Mouse (Mus musculus) forebrain, embryonic 12.5 days (tissue): ENCODE measurements around the gene Taf8. TPM values are rescaled to one million over a fixed set of nuclear protein-coding genes. Genes with fewer than 3 reads are reported as not detected.

Experiments used
- ATAC-seq: fragments of 200-750 bp; cut with Nextera tagmentation; 2 replicates; pipeline ENCODE4 v1.8.0; 2017; ENCODE audit warnings: moderate TSS enrichment; ENCODE audit not compliant: low FRiP score
- H3K27ac ChIP-seq: fragments of 300-500 bp; sonication (generic); 2 replicates; pipeline ENCODE4 v1.5.1; 2016; ENCODE audit warnings: mild to moderate bottlenecking
- H3K27me3 ChIP-seq: fragments of 300-500 bp; sonication (generic); 2 replicates; pipeline ENCODE4 v1.6.1; 2016; ENCODE audit warnings: mild to moderate bottlenecking
- H3K36me3 ChIP-seq: fragments of 300-500 bp; sonication (generic); replicated peaks from 2 replicates; pipeline ENCODE4 v1.6.1; 2016; ENCODE audit warnings: mild to moderate bottlenecking
- H3K4me1 ChIP-seq: fragments of 300-500 bp; sonication (generic); 2 replicates; pipeline ENCODE4 v1.6.1; 2016
- H3K4me2 ChIP-seq: fragments of 300-500 bp; sonication (generic); 2 replicates; pipeline ENCODE4 v1.6.1; 2016; ENCODE audit warnings: mild to moderate bottlenecking, moderate library complexity
- H3K4me3 ChIP-seq: fragments of 300-500 bp; sonication (generic); replicated peaks from 2 replicates; pipeline ENCODE4 v1.5.1; 2016; ENCODE audit warnings: mild to moderate bottlenecking
- H3K9ac ChIP-seq: fragments of 300-500 bp; sonication (generic); 2 replicates; pipeline ENCODE4 v1.6.1; 2016; ENCODE audit warnings: mild to moderate bottlenecking
- H3K9me3 ChIP-seq: fragments of 300-500 bp; sonication (generic); 2 replicates; pipeline ENCODE4 v1.6.1; 2016
- WGBS: fragments of 180-500 bp; shearing (Covaris S2); methylation state at CpG from one replicate; pipeline ENCODE4 v1.1.7; 2016; 5-methylcytosine and 5-hydroxymethylcytosine counted together
- polyA plus RNA-seq: library from polyadenylated mRNA; unstranded; fragments of >200 nt; fragmentation: Nextera tagmentation; extraction: Ambion mirVana; gene quantifications from 2 replicates; pipeline ENCODE4 v1.2.1, GENCODE M21; 2016

Taf8 gene
- 31.1 and 32.9 TPM in 2 replicates for polyA plus RNA-seq

DNA sequence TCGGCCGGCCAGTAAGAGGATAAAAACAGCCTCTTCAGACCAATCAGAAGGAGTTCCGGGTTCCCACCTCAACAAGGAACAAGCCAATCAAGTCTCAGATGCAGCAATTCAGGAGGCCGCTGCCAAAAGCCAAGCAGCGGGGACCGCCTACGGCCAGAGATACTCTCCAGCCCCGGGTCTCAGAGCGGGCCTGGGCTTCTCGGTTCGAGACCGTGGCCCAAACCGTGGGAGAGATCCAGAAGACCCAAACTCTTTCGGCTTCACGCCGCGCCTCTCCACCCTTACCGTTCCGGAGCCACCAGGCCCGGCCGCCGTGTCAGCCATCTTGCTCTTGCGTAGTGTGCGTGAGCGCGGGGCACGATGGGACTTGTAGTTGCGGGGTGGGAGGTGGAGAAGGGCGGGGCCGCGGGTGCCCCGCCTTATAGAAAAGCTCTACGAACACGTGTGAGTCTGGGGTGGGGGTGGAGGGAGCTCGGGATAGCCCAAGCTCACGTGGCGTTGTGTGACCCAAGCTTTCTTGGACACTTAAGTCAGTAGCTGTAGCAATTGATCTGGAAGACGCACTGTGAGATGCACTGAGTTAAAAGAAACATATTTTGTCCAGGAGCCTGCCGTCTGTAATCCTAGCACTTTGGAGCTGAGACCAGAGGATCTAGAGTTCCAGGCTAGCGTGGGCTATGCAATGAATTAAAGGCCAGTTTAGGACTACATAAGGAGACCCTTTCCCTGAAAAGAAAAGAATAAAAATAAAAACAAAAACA is at the start of gene Taf8:
TSS of gene Taf8 (minus strand) at position 347 of the 761 bp plus-strand sequence.
- no peaks in the 10 kb centered on the region for H3K27me3 ChIP-seq
- WGBS: 2% methylated on average over 40 of the region's 40 CpGs
- H3K9ac ChIP-seq: peak within 1 kb of the TSS; percentile 68
- ATAC-seq: peak; percentile 97
- H3K36me3 ChIP-seq: peaks cover 22% of the 10 kb centered on the region
- peak within 1 kb of the TSS; percentile 67 for H3K27ac ChIP-seq
- H3K9me3 ChIP-seq: no peaks in the 10 kb centered on the region
- peaks cover 22% of the 10 kb centered on the region for H3K4me1 ChIP-seq
- peak within 1 kb of the TSS; percentile 71 for H3K4me3 ChIP-seq
- peak within 1 kb of the TSS; percentile 89 for H3K4me2 ChIP-seq

DNA sequence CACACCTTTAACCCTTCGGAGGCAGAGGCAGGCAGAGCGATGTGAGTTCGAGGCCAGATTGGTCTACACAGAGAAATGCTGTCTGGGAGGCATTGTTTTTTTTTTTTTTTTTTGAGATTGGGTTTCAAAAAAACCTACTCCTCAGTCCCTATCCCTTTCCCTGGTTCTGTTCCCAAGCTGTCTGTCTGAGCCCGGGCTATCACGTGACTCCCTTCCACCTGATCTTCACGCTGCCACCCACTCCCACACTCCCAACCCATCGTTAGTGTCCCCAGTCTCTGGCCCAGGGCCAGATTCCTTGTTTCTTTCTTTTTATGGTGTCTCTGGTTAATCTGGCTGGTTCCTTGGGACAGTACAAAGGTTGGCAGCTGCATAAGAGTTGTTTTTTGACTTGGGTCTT is 49.0 kb upstream of the Taf8 start:
- no peak for ATAC-seq
- no peaks in the 10 kb centered on the region for H3K9me3 ChIP-seq

DNA sequence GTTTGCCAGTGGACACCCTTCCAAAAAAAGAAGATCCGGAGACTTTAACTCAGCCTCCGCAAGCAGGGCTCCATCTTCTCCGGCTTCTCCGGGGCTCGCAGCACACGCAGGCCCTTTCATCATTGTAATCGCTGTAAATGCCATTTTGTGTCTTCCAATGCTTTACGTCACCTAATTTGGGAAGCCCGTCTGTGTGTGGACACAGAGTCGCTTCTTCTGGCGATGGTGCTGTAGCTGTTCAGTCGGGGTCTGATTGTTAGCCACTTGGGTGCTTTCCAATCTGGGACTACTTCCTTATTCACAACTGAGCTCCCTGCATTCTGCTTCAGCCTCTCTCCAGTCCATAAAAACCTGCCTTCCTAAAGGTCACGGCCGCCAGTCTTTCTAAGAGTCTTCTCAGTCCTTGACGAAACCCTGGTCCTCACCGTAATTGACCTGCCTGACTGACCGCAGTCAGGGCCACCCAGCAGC is 43.8 kb upstream of the Taf8 start:
- Histone ChIP-seq H3K4me2 (no peak overlapping the region), H3K4me3 (no peak overlapping the region), H3K36me3 (no peaks in the 10 kb centered on the region), H3K9me3 (no peaks in the 10 kb centered on the region), H3K9ac (no peak overlapping the region), H3K27me3 (no peaks in the 10 kb centered on the region), H3K4me1 (no peaks in the 10 kb centered on the region), H3K27ac (no peak overlapping the region)
- no peak for ATAC-seq
- 88% methylated on average over 17 of the region's 17 CpGs for WGBS

More for the DNA sequence above, 49.0 kb upstream of the Taf8 start:
- Histone ChIP-seq H3K4me3 (no peak overlapping the region), H3K4me1 (no peaks in the 10 kb centered on the region), H3K36me3 (no peaks in the 10 kb centered on the region), H3K27me3 (no peaks in the 10 kb centered on the region), H3K4me2 (no peak overlapping the region), H3K27ac (no peak overlapping the region), H3K9ac (no peak overlapping the region)
- 68% methylated on average over 7 of the region's 7 CpGs for WGBS

DNA sequence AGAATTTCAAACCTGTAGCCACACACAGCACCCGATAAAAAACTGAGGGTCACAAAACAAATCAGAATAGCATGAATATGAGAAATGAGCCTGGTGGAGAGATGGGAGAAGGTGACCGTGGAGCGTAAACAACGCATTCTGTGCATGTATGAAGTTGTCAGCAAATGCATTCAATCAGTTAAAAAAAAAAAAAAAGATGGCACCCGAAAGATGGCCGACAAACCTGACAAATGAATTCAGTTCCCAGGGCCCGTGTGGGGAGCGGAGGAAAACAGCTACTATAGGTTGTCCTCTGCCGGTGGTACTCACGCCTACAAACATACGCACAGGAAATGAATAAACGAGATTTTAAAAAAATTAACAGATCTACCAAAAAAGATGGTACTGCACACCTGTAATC is 43.1 kb upstream of the Taf8 start:
- H3K27me3 ChIP-seq: no peaks in the 10 kb centered on the region
- ATAC-seq: no peak
- WGBS: 94% methylated on average over 12 of the region's 12 CpGs

DNA sequence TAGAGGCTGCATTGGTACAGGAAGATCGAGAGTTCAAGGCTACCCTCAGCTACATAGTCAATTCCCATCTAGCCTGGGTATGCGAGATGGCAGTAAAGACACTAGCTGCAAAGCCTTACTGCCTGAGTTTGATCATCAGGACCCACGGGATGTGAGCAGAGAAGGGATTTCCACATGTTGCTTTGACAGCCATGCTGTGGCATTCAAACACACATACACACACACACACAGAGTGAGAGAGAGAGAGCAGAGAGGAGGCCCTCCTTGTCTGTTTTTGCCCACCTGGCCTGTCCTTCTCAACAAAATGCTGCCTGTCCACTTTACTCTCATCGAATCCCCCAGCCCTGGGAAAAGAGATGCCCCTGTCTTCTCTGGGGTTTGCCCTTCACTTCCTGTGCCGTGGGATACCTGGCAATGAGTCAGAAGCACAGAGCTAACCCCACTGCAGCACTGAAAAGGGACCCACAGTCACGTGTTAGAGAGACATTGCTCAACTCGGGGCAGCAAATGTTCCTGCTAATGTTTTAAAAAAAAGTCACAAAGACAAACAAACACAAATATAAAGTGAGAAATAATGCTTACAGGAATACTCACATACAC is 41.1 kb upstream of the Taf8 start:
- Histone ChIP-seq H3K4me1 (no peaks in the 10 kb centered on the region), H3K27me3 (no peaks in the 10 kb centered on the region), H3K9me3 (no peaks in the 10 kb centered on the region), H3K27ac (no peak overlapping the region), H3K4me3 (no peak overlapping the region), H3K9ac (no peak overlapping the region), H3K36me3 (no peaks in the 10 kb centered on the region), H3K4me2 (no peak overlapping the region)
- ATAC-seq: no peak
- WGBS: 85% methylated on average over 7 of the region's 7 CpGs

More for the DNA sequence above, 43.1 kb upstream of the Taf8 start:
- no peaks in the 10 kb centered on the region for H3K4me1 ChIP-seq
- no peaks in the 10 kb centered on the region for H3K36me3 ChIP-seq
- no peaks in the 10 kb centered on the region for H3K9me3 ChIP-seq
- H3K27ac ChIP-seq: no peak overlapping the region
- H3K4me2 ChIP-seq: no peak overlapping the region
- no peak overlapping the region for H3K4me3 ChIP-seq
- H3K9ac ChIP-seq: no peak overlapping the region

DNA sequence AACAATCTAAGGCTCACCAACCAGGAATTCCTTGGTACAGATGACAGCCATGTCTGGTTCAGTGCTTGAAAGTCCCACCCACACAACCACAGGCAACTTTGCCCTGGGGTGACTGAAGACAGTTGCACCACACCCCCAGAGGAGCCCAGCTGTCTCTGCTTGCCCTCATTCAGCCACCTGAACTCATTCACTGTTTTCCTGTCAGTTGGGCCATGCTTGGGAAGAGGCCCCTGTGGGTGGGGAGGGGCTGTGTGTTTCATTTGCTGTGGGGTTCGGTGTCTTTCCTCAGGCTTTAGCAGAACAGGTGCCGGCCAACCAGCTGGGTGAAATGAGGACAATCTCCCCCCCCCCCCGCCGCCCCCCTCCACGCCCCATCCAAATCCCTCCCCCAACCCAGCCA is 40.0 kb upstream of the Taf8 start:
- no peak overlapping the region for H3K4me2 ChIP-seq
- no peaks in the 10 kb centered on the region for H3K4me1 ChIP-seq
- no peak for ATAC-seq
- H3K4me3 ChIP-seq: no peak overlapping the region
- H3K27me3 ChIP-seq: no peaks in the 10 kb centered on the region
- no peaks in the 10 kb centered on the region for H3K9me3 ChIP-seq
- 71% methylated on average over 4 of the region's 5 CpGs for WGBS
- no peak overlapping the region for H3K9ac ChIP-seq
- no peaks in the 10 kb centered on the region for H3K36me3 ChIP-seq
- H3K27ac ChIP-seq: no peak overlapping the region

DNA sequence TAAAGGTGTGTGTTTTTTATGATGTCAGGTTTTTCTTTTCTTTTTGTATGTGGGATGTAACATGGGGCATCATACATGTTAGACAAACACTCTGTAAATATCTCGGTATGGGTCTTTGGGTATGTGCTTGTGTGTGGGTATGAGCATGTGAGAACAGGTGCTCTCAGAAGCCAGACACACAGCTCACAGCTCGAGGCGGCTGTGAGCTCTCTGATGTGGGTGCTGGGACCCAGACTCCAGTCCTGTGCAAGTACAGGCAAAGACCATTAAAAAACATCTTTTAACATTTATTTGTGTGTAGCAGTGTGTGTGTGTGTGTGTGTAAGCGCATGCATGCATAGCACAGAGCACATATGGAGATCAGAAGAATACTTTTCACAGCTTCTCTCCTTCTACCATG is 37.0 kb upstream of the Taf8 start:
- 87% methylated on average over 4 of the region's 4 CpGs for WGBS
- no peak overlapping the region for H3K9ac ChIP-seq
- H3K4me1 ChIP-seq: no peaks in the 10 kb centered on the region
- H3K9me3 ChIP-seq: no peaks in the 10 kb centered on the region
- H3K27ac ChIP-seq: no peak overlapping the region
- no peak for ATAC-seq
- no peaks in the 10 kb centered on the region for H3K36me3 ChIP-seq
- no peaks in the 10 kb centered on the region for H3K27me3 ChIP-seq
- no peak overlapping the region for H3K4me3 ChIP-seq
- H3K4me2 ChIP-seq: no peak overlapping the region

DNA sequence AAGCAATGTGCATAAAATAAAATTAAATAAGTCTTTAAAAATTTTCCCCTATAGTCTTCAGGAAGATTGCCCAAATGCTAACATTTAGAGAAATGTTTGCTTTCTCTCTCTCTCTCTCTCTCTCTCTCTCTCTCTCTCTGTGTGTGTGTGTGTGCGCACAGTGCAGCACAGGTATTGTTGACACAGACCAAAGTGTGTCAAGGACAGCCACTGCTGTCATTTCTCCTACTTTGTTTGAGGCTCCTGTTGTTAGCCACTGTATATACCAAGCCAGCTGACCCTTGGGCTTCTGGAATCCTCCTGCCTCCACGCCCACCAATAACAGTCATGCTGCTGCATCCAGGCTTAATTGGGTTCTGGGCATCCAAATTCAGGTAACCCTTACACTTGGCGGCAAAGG is 36.0 kb upstream of the Taf8 start:
- Histone ChIP-seq H3K4me3 (no peak overlapping the region), H3K36me3 (no peaks in the 10 kb centered on the region), H3K9ac (no peak overlapping the region), H3K4me1 (no peaks in the 10 kb centered on the region), H3K4me2 (no peak overlapping the region), H3K9me3 (no peaks in the 10 kb centered on the region), H3K27ac (no peak overlapping the region), H3K27me3 (no peaks in the 10 kb centered on the region)
- WGBS: 91% methylated on average over 3 of the region's 3 CpGs
- no peak for ATAC-seq

DNA sequence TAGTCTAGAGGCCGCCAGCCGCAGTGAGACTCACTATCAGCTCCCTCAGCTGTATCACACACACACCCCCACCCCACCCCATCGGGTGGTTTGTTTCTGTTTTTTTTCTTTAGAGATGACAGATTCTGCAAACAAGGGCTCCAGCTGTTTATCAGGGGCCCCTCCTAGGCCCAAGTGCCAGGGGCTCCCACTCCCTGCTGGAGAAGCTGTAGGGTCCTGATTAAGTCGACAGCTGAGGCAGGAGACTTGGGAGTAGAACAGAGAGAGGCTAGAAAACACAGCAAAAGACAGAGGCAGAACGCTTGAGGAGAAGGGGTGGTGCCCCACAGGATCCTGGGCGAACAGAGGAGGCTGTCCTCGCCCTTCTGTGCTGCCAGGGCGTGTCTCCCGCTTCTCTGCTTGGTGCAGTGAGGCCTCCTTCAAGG is 33.7 kb upstream of the Taf8 start:
- Histone ChIP-seq H3K9ac (no peak overlapping the region), H3K4me3 (no peak overlapping the region), H3K27ac (no peak overlapping the region), H3K36me3 (no peaks in the 10 kb centered on the region), H3K9me3 (no peaks in the 10 kb centered on the region), H3K4me1 (no peaks in the 10 kb centered on the region), H3K27me3 (no peaks in the 10 kb centered on the region), H3K4me2 (no peak overlapping the region)
- ATAC-seq: no peak
- WGBS: 76% methylated on average over 9 of the region's 9 CpGs

DNA sequence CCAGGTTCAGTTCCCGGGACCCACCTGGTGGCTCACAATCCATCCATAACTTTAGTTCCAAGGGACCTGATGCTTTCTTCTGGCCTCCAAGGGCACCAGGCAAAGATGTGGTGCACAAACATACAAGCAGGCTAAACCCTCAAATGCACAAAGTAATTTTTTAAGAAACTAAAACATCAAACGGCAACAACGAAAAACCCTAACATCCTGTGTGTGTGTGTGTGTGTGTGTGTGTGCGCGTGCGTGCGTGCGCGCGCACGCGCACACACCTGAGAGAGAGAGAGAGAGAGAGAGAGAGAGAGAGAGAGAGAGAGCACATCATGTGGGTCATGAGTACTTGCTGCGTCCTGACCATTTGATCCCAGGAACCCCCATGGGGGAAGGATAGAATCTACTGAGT is 31.6 kb upstream of the Taf8 start:
- Histone ChIP-seq H3K9me3 (no peaks in the 10 kb centered on the region), H3K27ac (no peak overlapping the region), H3K36me3 (no peaks in the 10 kb centered on the region), H3K4me1 (peaks cover 4% of the 10 kb centered on the region; the same call in 1 of the 2 replicates), H3K27me3 (no peaks in the 10 kb centered on the region), H3K4me3 (no peak overlapping the region), H3K4me2 (no peak overlapping the region), H3K9ac (no peak overlapping the region)
- 95% methylated on average over 13 of the region's 13 CpGs for WGBS
- no peak for ATAC-seq

DNA sequence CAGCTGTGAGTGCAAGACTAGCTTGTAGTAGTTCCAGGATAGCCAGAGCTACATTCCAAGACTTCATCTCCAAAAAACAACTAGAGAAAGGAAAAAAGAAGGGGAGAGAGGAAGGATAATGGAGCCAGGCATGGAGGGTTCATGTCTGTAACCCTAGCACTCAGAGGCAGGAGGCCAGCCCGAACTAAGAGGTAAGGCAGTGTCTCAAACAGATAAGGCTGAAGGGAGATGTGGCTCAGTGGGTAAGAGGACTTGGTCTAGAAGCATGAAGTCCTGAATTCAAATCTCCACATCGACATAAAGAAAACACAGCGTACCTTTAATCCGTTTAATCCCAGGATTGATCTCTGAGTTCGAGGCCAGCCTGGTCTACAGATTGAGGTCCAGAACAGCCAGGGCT is 30.3 kb upstream of the Taf8 start:
- H3K9me3 ChIP-seq: no peaks in the 10 kb centered on the region
- H3K27me3 ChIP-seq: no peaks in the 10 kb centered on the region
- no peak overlapping the region for H3K27ac ChIP-seq
- peaks cover 15% of the 10 kb centered on the region for H3K4me1 ChIP-seq
- ATAC-seq: no peak
- H3K36me3 ChIP-seq: no peaks in the 10 kb centered on the region
- H3K4me3 ChIP-seq: no peak overlapping the region
- H3K9ac ChIP-seq: no peak overlapping the region
- WGBS: 95% methylated on average over 5 of the region's 5 CpGs
- H3K4me2 ChIP-seq: no peak overlapping the region

DNA sequence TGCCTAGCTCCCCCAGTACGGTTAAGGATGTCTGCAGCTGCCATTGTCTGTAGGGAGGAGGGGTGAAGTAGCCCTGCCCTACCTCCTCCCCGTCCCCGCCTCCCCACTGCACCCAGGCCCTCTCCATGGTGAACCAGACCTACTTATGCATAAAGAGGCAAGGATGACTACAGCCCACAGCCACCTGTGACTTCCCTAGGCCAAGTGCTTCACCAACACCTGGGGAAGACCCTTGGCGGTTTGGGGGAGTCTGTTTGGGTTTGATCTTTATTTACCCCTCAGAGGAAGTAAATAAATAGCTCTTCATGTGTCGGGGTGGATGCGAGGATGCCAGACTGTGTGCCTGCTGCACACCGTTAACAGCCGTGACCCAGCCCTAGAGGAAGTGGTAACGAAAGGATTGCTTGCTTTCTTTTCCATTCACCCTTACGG is 29.3 kb upstream of the Taf8 start:
- Histone ChIP-seq H3K9me3 (no peaks in the 10 kb centered on the region), H3K27me3 (no peaks in the 10 kb centered on the region), H3K9ac (no peak overlapping the region), H3K4me2 (no peak overlapping the region), H3K4me3 (no peak overlapping the region), H3K27ac (no peak overlapping the region), H3K4me1 (peaks cover 20% of the 10 kb centered on the region), H3K36me3 (no peaks in the 10 kb centered on the region)
- 53% methylated on average over 10 of the region's 10 CpGs for WGBS
- ATAC-seq: no peak

DNA sequence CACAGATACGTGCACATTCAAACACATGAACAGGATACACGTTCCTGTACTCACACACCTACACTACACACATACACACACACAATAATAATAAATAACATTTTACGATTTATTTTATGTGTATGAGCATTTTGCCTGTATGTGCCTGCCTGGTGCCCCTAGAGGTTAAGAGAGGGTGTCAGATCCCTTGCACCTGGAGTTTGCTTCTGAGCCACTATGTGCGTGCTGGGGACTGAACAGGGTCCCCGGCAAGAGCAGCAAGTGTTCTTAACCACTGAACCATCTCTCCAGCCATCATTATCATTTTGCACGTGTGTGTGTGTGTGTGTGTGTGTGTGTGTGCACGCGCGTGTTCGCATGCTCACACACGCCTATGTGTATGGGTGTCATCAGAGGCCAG is 27.5 kb upstream of the Taf8 start:
- Histone ChIP-seq H3K36me3 (no peaks in the 10 kb centered on the region), H3K9me3 (no peaks in the 10 kb centered on the region), H3K27ac (no peak overlapping the region), H3K4me2 (no peak overlapping the region), H3K4me3 (no peak overlapping the region), H3K27me3 (no peaks in the 10 kb centered on the region), H3K9ac (no peak overlapping the region), H3K4me1 (peaks cover 20% of the 10 kb centered on the region)
- 92% methylated on average over 11 of the region's 11 CpGs for WGBS
- ATAC-seq: no peak
